Mouse (Mus musculus) megakaryocyte-erythroid progenitor cell, adult 5 weeks (primary cell): ENCODE results near the gene Lcp1. TPM values are rescaled to one million over a fixed set of nuclear protein-coding genes. Genes with fewer than 3 reads are reported as not detected.

Experiments
- polyA plus RNA-seq: library from polyadenylated mRNA; stranded (reverse); fragments of >175 nt; gene quantifications from 2 replicates; pipeline ENCODE4 v1.2.3, GENCODE M21; 2012

Lcp1 gene
- 43.1 and 43.2 TPM in 2 replicates for polyA plus RNA-seq

GRCm38 (mm10) chr14:75130501-75131318, at the start of gene Lcp1, which contains the start of gene Lrrc63:
Lcp1 (plus strand) TSS chr14:75131101.
Lrrc63 (minus strand) TSS chr14:75130881.

GRCm38 (mm10) chr14:75242087-75242486, 111.2 kb downstream of the Lcp1 start, which contains the start of gene Cpb2:
Cpb2 (plus strand) TSS chr14:75242287.

Other genes with a start within 250 kb of the Lcp1 start
- gene Lrch1, start 183.2 kb upstream of the Lcp1 start, polyA plus RNA-seq: 8.8 and 11.0 TPM in 2 replicates
- gene Rubcnl, start 115.1 kb upstream of the Lcp1 start, polyA plus RNA-seq: 0.08 and 0.17 TPM in 2 replicates
- not detected in 2 replicates for gene Lrrc63, start 220 bp upstream of the Lcp1 start, polyA plus RNA-seq
- gene Cpb2, start 111.2 kb downstream of the Lcp1 start, polyA plus RNA-seq: not detected in 2 replicates
- 16.2 and 32.1 TPM in 2 replicates for gene Zc3h13, start 153.3 kb downstream of the Lcp1 start, polyA plus RNA-seq